Mouse (Mus musculus): ENCODE data around the gene Gm14408.
"Not testable (repeated sequence)": the region's sequence is repeated elsewhere in the genome, so short reads cannot be mapped to it uniquely, and the experiment has no call there.

Gm14408 gene

GRCm38 (mm10) chr2:176830840-176831239 is at the start of gene Gm14408:
Gene Gm14408, plus strand, starts transcription at chr2:176831140.
- DNase-seq = not testable (repeated sequence)

GRCm38 (mm10) chr2:176798312-176798711 is 32.6 kb upstream of the Gm14408 start, which contains the start of gene Gm14295:
Gene Gm14295, plus strand, starts transcription at chr2:176798612.
- DNase-seq = not testable (repeated sequence)

- not testable (repeated sequence) for DNase-seq
These were observed 32.2 kb upstream of the Gm14408 start for GRCm38 (mm10) chr2:176798785-176799184.

All from liver (tissue).